Mouse (Mus musculus) hindbrain, postnatal 0 days (tissue): Measurements from ENCODE around the gene Tas2r115. TPM values are rescaled to one million over a fixed set of nuclear protein-coding genes. Genes with fewer than 3 reads are reported as not detected.

Experiments used
- polyA plus RNA-seq: library from polyadenylated mRNA; unstranded; fragments of >200 nt; fragmentation: Nextera tagmentation; extraction: Ambion mirVana; gene quantifications from 2 replicates; pipeline ENCODE4 v1.2.1, GENCODE M21; 2015
- total RNA-seq: library from RNA; depleted of rRNA; stranded (reverse); fragments of >200 nt; gene quantifications from 2 replicates; pipeline ENCODE4 v1.2.3, GENCODE M21; 2014; rRNA removed

Gene Tas2r115
- total and polyA plus RNA-seq, 2 experiments from 2014 or later: not detected

Other genes with a start within 250 kb of the Tas2r115 start
- gene Prh1, start 168.2 kb downstream of the Tas2r115 start, total RNA-seq: not detected in 2 replicates
- gene Prh1, start 168.2 kb downstream of the Tas2r115 start, polyA plus RNA-seq: not detected in 2 replicates
- gene Prp2, start 142.1 kb downstream of the Tas2r115 start, total RNA-seq: not detected in 2 replicates
- not detected in 2 replicates for gene Prp2, start 142.1 kb downstream of the Tas2r115 start, polyA plus RNA-seq
- gene A630073D07Rik, start 86.5 kb downstream of the Tas2r115 start, total RNA-seq: not detected in 2 replicates
- gene A630073D07Rik, start 86.5 kb downstream of the Tas2r115 start, polyA plus RNA-seq: not detected in 2 replicates
- gene Tas2r120, start 81.1 kb downstream of the Tas2r115 start, total RNA-seq: not detected in 2 replicates
- gene Tas2r120, start 81.1 kb downstream of the Tas2r115 start, polyA plus RNA-seq: not detected in 2 replicates
- not detected in 2 replicates for gene Tas2r121, start 37.0 kb downstream of the Tas2r115 start, total RNA-seq
- gene Tas2r121, start 37.0 kb downstream of the Tas2r115 start, polyA plus RNA-seq: not detected in 2 replicates
- not detected in 2 replicates for gene Tas2r122, start 26.1 kb downstream of the Tas2r115 start, total RNA-seq
- gene Tas2r122, start 26.1 kb downstream of the Tas2r115 start, polyA plus RNA-seq: not detected in 2 replicates
- not detected in 2 replicates for gene Tas2r124, start 16.7 kb upstream of the Tas2r115 start, total RNA-seq
- not detected in 2 replicates for gene Tas2r124, start 16.7 kb upstream of the Tas2r115 start, polyA plus RNA-seq
- not detected in 2 replicates for gene Tas2r102, start 24.1 kb upstream of the Tas2r115 start, total RNA-seq
- not detected in 2 replicates for gene Tas2r102, start 24.1 kb upstream of the Tas2r115 start, polyA plus RNA-seq
- gene Tas2r136, start 40.1 kb upstream of the Tas2r115 start, total RNA-seq: not detected in 2 replicates
- not detected in 2 replicates for gene Tas2r136, start 40.1 kb upstream of the Tas2r115 start, polyA plus RNA-seq
- not detected in 2 replicates for gene Tas2r117, start 64.8 kb upstream of the Tas2r115 start, total RNA-seq
- gene Tas2r117, start 64.8 kb upstream of the Tas2r115 start, polyA plus RNA-seq: not detected in 2 replicates
- gene Tas2r123, start 109.1 kb upstream of the Tas2r115 start, total RNA-seq: not detected in 2 replicates
- gene Tas2r123, start 109.1 kb upstream of the Tas2r115 start, polyA plus RNA-seq: not detected in 2 replicates
- not detected in 2 replicates for gene Tas2r116, start 117.4 kb upstream of the Tas2r115 start, total RNA-seq
- gene Tas2r116, start 117.4 kb upstream of the Tas2r115 start, polyA plus RNA-seq: not detected in 2 replicates
- not detected in 2 replicates for gene Tas2r110, start 130.0 kb upstream of the Tas2r115 start, total RNA-seq
- not detected in 2 replicates for gene Tas2r110, start 130.0 kb upstream of the Tas2r115 start, polyA plus RNA-seq
- not detected in 2 replicates for gene Tas2r113, start 155.0 kb upstream of the Tas2r115 start, total RNA-seq
- not detected in 2 replicates for gene Tas2r113, start 155.0 kb upstream of the Tas2r115 start, polyA plus RNA-seq
- not detected in 2 replicates for gene Tas2r125, start 171.6 kb upstream of the Tas2r115 start, total RNA-seq
- not detected in 2 replicates for gene Tas2r125, start 171.6 kb upstream of the Tas2r115 start, polyA plus RNA-seq
- gene Tas2r129, start 213.1 kb upstream of the Tas2r115 start, total RNA-seq: not detected in 2 replicates
- gene Tas2r129, start 213.1 kb upstream of the Tas2r115 start, polyA plus RNA-seq: not detected in 2 replicates
- not detected in 2 replicates for gene Tas2r131, start 219.9 kb upstream of the Tas2r115 start, total RNA-seq
- not detected in 2 replicates for gene Tas2r131, start 219.9 kb upstream of the Tas2r115 start, polyA plus RNA-seq
- not detected in 2 replicates for gene Tas2r109, start 242.9 kb upstream of the Tas2r115 start, total RNA-seq
- not detected in 2 replicates for gene Tas2r109, start 242.9 kb upstream of the Tas2r115 start, polyA plus RNA-seq